ENCODE assay signal across 22 mouse cellular contexts in the genomic region with DNA sequence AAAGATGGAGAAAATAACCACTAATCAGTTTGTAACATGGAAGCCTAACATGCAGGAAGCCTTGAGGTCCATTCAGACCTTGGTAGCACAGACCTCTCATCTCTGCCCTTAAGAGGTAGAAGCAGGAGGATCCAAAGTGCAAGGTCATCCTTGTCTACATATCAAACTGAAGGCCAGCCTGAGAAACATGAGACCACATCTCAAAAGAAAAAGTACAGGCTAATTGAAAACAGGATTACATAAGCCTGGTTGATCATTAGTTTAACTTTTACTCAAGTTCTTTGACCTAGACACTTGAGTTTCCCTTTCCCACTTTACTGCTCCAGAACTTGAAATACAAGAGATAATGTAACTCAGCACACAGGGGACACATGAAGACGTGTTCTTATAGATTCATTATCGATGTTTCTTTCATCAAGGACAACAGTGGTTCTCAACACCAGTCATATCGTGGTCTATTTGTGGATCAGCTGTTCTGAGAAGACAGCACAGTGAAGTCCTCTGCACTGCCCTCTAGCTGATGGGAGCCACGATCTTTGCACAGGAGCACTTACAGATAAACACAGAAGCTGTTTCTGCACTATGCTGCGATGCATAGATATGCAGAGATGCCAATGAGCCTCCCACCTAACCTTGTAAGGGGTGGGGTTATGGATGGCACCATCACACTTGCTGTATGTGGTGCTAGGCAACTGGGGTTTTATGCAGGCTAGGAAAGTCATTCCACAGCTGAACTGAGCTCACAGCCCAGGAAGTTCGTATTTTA.
DNase-seq lines count a peak whose midpoint lies in the region; ATAC-seq and TF ChIP-seq lines count a peak whose summit lies in the region.
"Had no signal": no experiment of that assay in that cellular context is flagged by ENCODE, and none has a peak within 500 bp of the region (broad histone marks: within the 10 kb centered on the region; RNA-seq: fewer than 3 reads in every experiment).

No protein-coding gene starts in this region.

- H3K36me3 ChIP-seq in MEL (ENCODE audit: control insufficient read depth in 1 of 2, insufficient read depth in 2 of 2, low read length in 2 of 2): peaks cover 0 to 3% of the 10 kb centered on the region in 2 experiments; a peak in 2 of 4 replicates
- no peaks in the 10 kb centered on the region for H3K36me3 ChIP-seq in liver, embryonic 12.5 days
- H3K36me3 ChIP-seq: embryonic facial prominence, embryonic 15.5 days; heart, embryonic 10.5 days; midbrain, embryonic 15.5 days; neural tube, embryonic 13.5 days had no signal

- ATAC-seq in liver, embryonic 12.5 days: peak; percentile 81
- peak; percentile 24; the same call in 1 of the 2 replicates for ATAC-seq in neutrophil, adult 5-6 weeks (ENCODE audit: extremely low read depth, insufficient number of reproducible peaks, low FRiP score, poor library complexity, severe bottlenecking)
- ATAC-seq: forebrain, embryonic 14.5 days; inflammation-experienced regulatory T-cells, adult 6 months; midbrain, embryonic 15.5 days had no signal

- 50% methylated on average over 6 of the region's 6 CpGs for WGBS in liver, embryonic 12.5 days (ENCODE audit: insufficient replicate concordance)

- H3K79me2 ChIP-seq in MEL (ENCODE audit: control insufficient read depth, insufficient read depth, low read length, poor library complexity): no peaks in the 10 kb centered on the region

- H3K9me3 ChIP-seq in MEL (replicated peaks; ENCODE audit: insufficient read depth, low read length): no peaks in the 10 kb centered on the region
- H3K9me3 ChIP-seq in liver, embryonic 12.5 days (replicated peaks): no peaks in the 10 kb centered on the region
- H3K9me3 ChIP-seq: embryonic facial prominence, embryonic 15.5 days; heart, embryonic 10.5 days; midbrain, embryonic 15.5 days; neural tube, embryonic 13.5 days had no signal

- peaks cover 0 to 1% of the 10 kb centered on the region in 2 experiments; a peak in 1 of 4 replicates for H3K27me3 ChIP-seq in MEL (ENCODE audit: control insufficient read depth in 1 of 2, insufficient read depth in 2 of 2, low read length in 2 of 2)
- H3K27me3 ChIP-seq in liver, embryonic 12.5 days (replicated peaks): no peaks in the 10 kb centered on the region
- H3K27me3 ChIP-seq: embryonic facial prominence, embryonic 15.5 days; midbrain, embryonic 15.5 days; neural tube, embryonic 13.5 days had no signal

- H3K4me2 ChIP-seq in liver, embryonic 12.5 days: no peak overlapping the region
- H3K4me2 ChIP-seq: embryonic facial prominence, embryonic 15.5 days; hindbrain, embryonic 14.5 days; midbrain, embryonic 15.5 days; neural tube, embryonic 13.5 days had no signal

- no peak overlapping the region for H3K27ac ChIP-seq in MEL (ENCODE audit: control insufficient read depth, low read depth, low read length)
- H3K27ac ChIP-seq in liver, embryonic 12.5 days: no peak overlapping the region
- H3K27ac ChIP-seq: embryonic facial prominence, embryonic 15.5 days; gastrocnemius, adult 2 months; heart, embryonic 10.5 days; hindbrain, embryonic 14.5 days; midbrain, embryonic 15.5 days; neural tube, embryonic 13.5 days had no signal

- no peak for TF ChIP-seq EP300 in MEL (IDR thresholded peaks at IDR 0.05; ENCODE audit: low read depth in 1 of 2, low read length in 2 of 2)

- 0 out of 4 replicates have a peak, but pooled peaks cover 1 to 4% of the 10 kb centered on the region in 2 experiments for H3K4me1 ChIP-seq in MEL (ENCODE audit: control insufficient read depth in 1 of 2, insufficient read depth in 2 of 2, low read length in 2 of 2)
- no peaks in the 10 kb centered on the region for H3K4me1 ChIP-seq in liver, embryonic 12.5 days
- H3K4me1 ChIP-seq: embryonic facial prominence, embryonic 15.5 days; heart, embryonic 10.5 days; midbrain, embryonic 15.5 days; neural tube, embryonic 13.5 days had no signal

- TF ChIP-seq RAD21 in MEL (IDR thresholded peaks at IDR 0.05; ENCODE audit: low read depth, low read length): no peak

- peak in 1 of 3 experiments; percentile 29; a peak in 2 of 6 replicates for TF ChIP-seq CTCF in MEL (IDR thresholded peaks at IDR 0.05 in 2 of 3, conservative IDR thresholded peaks at IDR 0.05 in 1 of 3; ENCODE audit: control insufficient read depth in 1 of 3, insufficient read depth in 1 of 3, low read depth in 2 of 3, low read length in 3 of 3, poor library complexity in 1 of 3, severe bottlenecking in 1 of 3)

- peak; percentile 42 for DNase-seq in kidney, postnatal 36 days
- no peak for DNase-seq in kidney, postnatal 10 days
- DNase-seq in MEL (ENCODE audit: low read depth, low spot score): peak; percentile 37
- DNase-seq in left cerebral cortex, adult 18-20 months (ENCODE audit: low spot score in 2 of 2): no peak
- DNase-seq in lung, postnatal 36 days: no peak
- DNase-seq: adrenal gland, postnatal 25 days; cerebellum, adult 11 months; cerebellum, adult 9-11 months; gastrocnemius, adult 2 months; heart, postnatal 4 days; lung, adult 2 months; right cerebral cortex, adult 18-20 months; thymus, postnatal 36 days had no signal

- H3K9ac ChIP-seq in MEL (ENCODE audit: control insufficient read depth, low read depth, low read length, poor library complexity, severe bottlenecking): no peak overlapping the region
- no peak overlapping the region for H3K9ac ChIP-seq in liver, embryonic 12.5 days
- H3K9ac ChIP-seq: embryonic facial prominence, embryonic 15.5 days; hindbrain, embryonic 14.5 days; midbrain, embryonic 15.5 days; neural tube, embryonic 13.5 days had no signal

- no peak overlapping the region for H3K4me3 ChIP-seq in MEL (ENCODE audit: control insufficient read depth in 1 of 2, insufficient read depth in 1 of 2, low read depth in 2 of 2, low read length in 2 of 2)
- H3K4me3 ChIP-seq in liver, embryonic 12.5 days: no peak overlapping the region
- H3K4me3 ChIP-seq: embryonic facial prominence, embryonic 15.5 days; gastrocnemius, adult 2 months; heart, embryonic 10.5 days; midbrain, embryonic 15.5 days; neural tube, embryonic 13.5 days had no signal

- TF ChIP-seq POLR2A in MEL (IDR thresholded peaks at IDR 0.05; ENCODE audit: control insufficient read depth in 1 of 2, insufficient read depth in 1 of 2, low read depth in 1 of 2, low read length in 2 of 2, poor library complexity in 1 of 2): no peak

TF ChIP-seq in MEL, 35 proteins besides CTCF, POLR2A, EP300 and RAD21:
- TF ChIP-seq TCF12 (IDR thresholded peaks at IDR 0.05; ENCODE audit: low read depth, low read length) (no peak), MAFK (IDR thresholded peaks at IDR 0.05; ENCODE audit: borderline replicate concordance, low read depth, low read length) (no peak), JUND (IDR thresholded peaks at IDR 0.05; ENCODE audit: low read depth, low read length) (no peak), CHD2 (IDR thresholded peaks at IDR 0.05; ENCODE audit: low read length) (no peak), BHLHE40 (IDR thresholded peaks at IDR 0.05; ENCODE audit: borderline replicate concordance, low read depth, low read length) (no peak), MYC (IDR thresholded peaks at IDR 0.05; ENCODE audit: low read depth, low read length) (no peak), GATA1 (IDR thresholded peaks at IDR 0.05; ENCODE audit: low read depth, low read length) (no peak), ZNF384 (IDR thresholded peaks at IDR 0.05; ENCODE audit: low read depth, low read length) (no peak), ETS1 (IDR thresholded peaks at IDR 0.05; ENCODE audit: low read depth, low read length) (no peak), E2F4 (IDR thresholded peaks at IDR 0.05; ENCODE audit: borderline replicate concordance, low read depth, low read length) (no peak), GABPA (IDR thresholded peaks at IDR 0.05; ENCODE audit: low read depth, low read length) (no peak), USF2 (IDR thresholded peaks at IDR 0.05; ENCODE audit: borderline replicate concordance in 1 of 2, insufficient read depth in 1 of 2, low read depth in 1 of 2, low read length in 2 of 2) (no peak), USF1 (IDR thresholded peaks at IDR 0.05; ENCODE audit: low read depth, low read length) (no peak), NRF1 (IDR thresholded peaks at IDR 0.05; ENCODE audit: insufficient read depth, low read depth, low read length, poor library complexity, severe bottlenecking) (no peak)
TF ChIP-seq in MEL: peak in this region for 0.

Comparison
In these comparisons a context has a peak if more than half of its experiments do, and no peak if none do; other contexts are left out.
1. DNase-seq: peak in kidney, postnatal 36 days (2 of 2) and MEL (single experiment); none in kidney, postnatal 10 days (single experiment), left cerebral cortex, adult 18-20 months (0 of 2) and lung, postnatal 36 days (single experiment).